Mouse (Mus musculus): ENCODE measurements at regions not wholly inside any gene's neighbourhood (a gene's known extent, or its start where the extent isn't known, plus 50 kb on each side); places are given as distances from the start of the nearest gene placed in this dataset.

GRCm38 (mm10) chr16:5529823-5530222 is 274.0 kb upstream of the Eef2kmt start:
- no peak for TF ChIP-seq ZC3H11A (IDR thresholded peaks at IDR 0.05; ENCODE audit: borderline replicate concordance, low read depth, low read length)
- TF ChIP-seq MAFK (IDR thresholded peaks at IDR 0.05; ENCODE audit: insufficient read depth, low read depth, low read length), result no peak
- no peak for TF ChIP-seq HCFC1 (IDR thresholded peaks at IDR 0.05; ENCODE audit: borderline replicate concordance, insufficient read depth, low read length)

Measured in ES-E14 (cell line).